Mouse (Mus musculus) skeletal muscle tissue, adult 2 months (tissue): Measurements from ENCODE around the gene 2310022A10Rik.
"Not testable (repeated sequence)": the region's sequence is repeated elsewhere in the genome, so short reads cannot be mapped to it uniquely, and the experiment has no call there.

ENCODE experiments used
- DNase-seq: peaks from one replicate; pipeline ENCODE4 v3.0.0-alpha.2; 2012; ENCODE audit warnings: low read depth, low spot score

2310022A10Rik gene

GRCm38 (mm10) chr7:27612940-27613339 is 59.9 kb downstream of the 2310022A10Rik start:
- no peak for DNase-seq

DNA sequence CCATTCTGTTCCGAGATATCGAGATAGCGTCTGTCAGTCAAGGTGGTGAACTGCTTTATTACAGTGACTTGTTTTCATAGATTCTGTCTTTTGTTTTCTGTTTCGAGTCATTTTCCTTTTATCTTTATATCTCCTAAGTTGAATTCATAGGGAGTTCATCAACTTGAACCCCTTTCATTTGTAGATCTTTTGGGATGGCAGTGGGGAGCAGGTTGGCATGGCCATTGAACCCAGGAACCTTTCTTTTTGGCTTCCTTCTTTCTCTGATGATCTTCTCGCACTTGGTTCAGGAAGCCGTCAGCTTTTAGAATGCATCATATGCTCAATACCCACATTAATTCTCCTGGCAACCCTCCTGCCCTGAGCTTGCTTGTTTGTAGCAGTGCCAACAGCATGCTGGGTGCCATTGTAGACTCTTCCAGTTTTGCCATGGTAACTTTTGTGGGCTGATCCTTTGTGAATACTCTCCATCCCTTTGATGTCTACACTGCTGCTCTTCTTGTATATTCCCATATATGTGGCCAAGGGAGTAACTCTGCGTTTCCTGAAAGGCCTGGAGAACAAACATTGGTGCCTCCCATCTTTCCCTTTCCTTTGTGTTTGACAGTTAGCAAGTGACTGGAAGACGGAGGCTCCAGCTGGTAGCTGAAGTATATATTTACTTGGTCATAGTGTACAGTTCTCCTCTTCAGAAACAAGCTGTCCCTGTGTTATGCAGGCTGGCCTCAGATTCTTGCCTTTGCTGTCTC is 60.9 kb downstream of the 2310022A10Rik start:
- DNase-seq = no peak

DNA sequence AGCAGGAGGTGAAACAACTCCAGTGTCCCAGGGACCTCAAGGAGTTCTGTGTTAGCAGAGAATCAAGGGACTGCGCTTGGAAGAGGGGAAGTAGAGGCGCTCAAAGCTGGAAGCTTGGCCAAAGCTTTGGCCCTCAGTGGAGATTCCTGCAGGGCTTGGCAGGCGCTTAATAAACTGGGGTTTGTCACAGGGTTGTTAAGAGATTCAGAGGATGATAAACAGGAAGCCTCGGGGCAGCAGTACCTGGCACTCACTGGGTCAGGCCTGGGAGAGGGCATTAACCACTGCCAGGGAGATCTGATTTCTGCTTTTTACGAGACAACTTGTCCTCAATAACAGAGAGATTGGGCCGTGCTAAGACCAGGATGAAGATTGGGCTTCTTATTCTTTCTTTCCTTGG is 68.0 kb downstream of the 2310022A10Rik start:
- DNase-seq = no peak

DNA sequence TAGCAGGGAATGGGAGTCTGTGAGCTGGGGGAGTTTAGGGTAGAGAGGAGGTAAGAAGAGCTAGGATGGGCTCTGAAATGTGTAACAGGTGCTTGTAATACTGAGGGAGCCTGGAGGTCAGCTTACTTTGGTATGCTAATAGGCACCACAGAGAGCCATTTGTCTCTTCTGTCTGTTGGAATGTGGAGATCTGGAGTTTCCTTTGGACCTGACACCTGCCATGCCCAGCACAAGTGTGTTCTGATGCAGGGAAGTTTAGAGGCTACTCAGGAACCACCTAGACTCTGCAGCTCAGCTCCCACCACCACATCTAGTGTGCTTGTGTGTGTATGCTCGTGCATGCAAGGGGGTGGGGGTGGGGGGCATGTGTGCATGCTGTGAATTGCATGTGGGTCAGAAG is 69.2 kb downstream of the 2310022A10Rik start:
- DNase-seq = no peak

- DNase-seq = no peak
Measured at GRCm38 (mm10) chr7:27624967-27625366, 71.9 kb downstream of the 2310022A10Rik start.

- no peak for DNase-seq
Measured at GRCm38 (mm10) chr7:27627707-27628106, 74.7 kb downstream of the 2310022A10Rik start.

DNA sequence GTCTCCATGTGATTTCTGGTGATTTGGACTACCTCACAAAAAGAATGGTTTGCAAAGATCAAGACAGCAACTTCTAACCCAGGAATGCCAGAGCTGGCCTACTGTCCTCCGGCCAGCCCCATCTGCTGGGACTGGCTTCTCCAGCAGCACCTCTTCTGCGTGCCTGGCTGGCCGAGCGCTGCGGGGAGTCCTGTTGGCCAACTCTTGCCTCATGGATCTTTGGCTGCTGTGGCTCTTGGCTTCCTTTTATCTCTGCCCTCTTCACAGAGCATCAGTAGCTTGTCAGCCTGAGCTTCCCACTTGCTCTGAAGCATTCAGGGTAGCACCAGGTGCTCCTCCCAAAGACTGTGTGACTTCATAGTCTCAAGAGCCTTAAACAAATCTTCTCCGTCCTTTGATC is 75.2 kb downstream of the 2310022A10Rik start:
- no peak for DNase-seq

DNA sequence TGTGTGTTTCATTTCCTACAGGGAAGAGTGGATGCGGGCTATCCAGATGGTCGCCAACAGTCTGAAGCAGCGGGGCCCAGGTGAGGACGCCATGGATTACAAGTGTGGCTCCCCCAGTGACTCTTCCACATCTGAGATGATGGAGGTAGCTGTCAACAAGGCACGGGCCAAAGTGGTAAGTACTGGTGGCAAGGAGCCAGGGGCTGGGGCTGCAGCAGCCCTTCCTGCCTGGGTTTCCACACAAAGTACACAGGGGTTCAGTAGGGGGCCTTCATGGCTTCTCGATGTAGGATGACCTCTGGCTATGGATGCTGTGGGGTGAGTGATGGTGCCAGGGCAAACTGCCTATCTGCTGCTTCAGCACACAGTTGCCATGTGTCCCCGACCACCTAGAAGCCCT is 75.8 kb downstream of the 2310022A10Rik start:
- not testable (repeated sequence) for DNase-seq

- no peak for DNase-seq
Measured at GRCm38 (mm10) chr7:27631439-27631838, 78.4 kb downstream of the 2310022A10Rik start.
